Mouse (Mus musculus): ENCODE measurements at regions not wholly inside any gene's neighbourhood (a gene's known extent, or its start where the extent isn't known, plus 50 kb on each side); places are given as distances from the start of the nearest gene placed in this dataset.

DNA sequence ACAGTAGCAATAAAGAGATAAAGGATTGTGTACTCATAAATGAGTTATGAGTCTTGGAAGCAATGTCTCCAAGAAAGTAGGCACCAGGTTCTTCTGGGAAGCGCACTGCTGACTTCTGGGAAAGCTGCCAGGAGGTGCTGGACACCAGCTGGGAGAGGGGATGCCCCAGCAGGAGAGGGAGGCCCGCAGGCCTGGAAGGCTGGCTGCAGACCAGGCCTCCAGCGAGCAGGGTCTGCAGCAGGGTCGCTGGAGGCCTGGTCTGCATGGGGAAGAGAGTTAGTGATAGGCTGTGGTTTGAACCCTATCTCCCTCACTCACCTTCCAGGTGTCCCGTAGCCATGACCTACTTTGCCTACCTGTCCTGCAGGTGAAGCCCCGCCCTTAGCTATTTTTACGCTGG, 102.6 kb upstream of the 1600014C23Rik start:
- H3K4me3 ChIP-seq (ENCODE audit: insufficient read depth, poor library complexity, severe bottlenecking), result no peak overlapping the region
- TF ChIP-seq CEBPB (IDR thresholded peaks at IDR 0.05; ENCODE audit: low read depth) (no peak), MAX (IDR thresholded peaks at IDR 0.05) (no peak), CTCF (IDR thresholded peaks at IDR 0.05; ENCODE audit: control insufficient read depth, insufficient read depth, insufficient read length) (no peak), MYOG (IDR thresholded peaks at IDR 0.05; ENCODE audit: control insufficient read depth, extremely low read depth, insufficient read length) (no peak)
- no peaks in the 10 kb centered on the region for H3K79me2 ChIP-seq (ENCODE audit: control insufficient read depth, insufficient read depth)
- no peaks in the 10 kb centered on the region for H3K79me3 ChIP-seq (ENCODE audit: low read depth)
- no peaks in the 10 kb centered on the region for H3K27me3 ChIP-seq (ENCODE audit: control insufficient read depth, insufficient read depth, insufficient read length)
- H3ac ChIP-seq (ENCODE audit: control insufficient read depth, insufficient read length, low read depth), result no peak overlapping the region
- no peaks in the 10 kb centered on the region for H3K36me3 ChIP-seq (ENCODE audit: control insufficient read depth, insufficient read depth)

DNA sequence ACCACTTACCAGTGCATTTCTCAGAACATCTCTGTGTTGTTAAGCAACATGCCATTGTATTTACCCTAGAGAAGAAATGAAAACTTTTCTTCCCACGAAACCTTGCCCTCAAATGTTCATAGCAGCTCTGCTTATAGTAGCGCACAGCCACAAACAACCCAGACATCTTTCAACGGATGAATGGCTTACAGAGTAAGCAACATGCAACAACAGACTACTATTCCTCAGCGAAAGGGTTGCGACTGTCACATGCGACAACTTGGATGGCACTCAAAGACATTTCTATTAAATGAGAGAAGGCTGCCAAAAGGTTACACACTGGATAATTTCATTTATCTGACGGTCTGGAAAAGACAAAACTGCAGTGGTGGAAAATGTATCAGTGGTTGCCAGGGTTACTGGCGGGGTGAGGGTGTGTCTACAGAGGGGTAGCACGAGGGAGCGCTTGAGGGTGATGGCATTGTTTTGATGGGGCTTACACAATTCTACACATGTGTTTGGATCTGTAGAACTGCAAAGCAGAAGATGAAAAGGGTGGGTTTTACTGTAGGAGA, 101.0 kb upstream of the 1600014C23Rik start:
- H3K79me2 ChIP-seq (ENCODE audit: control insufficient read depth, insufficient read depth), result no peaks in the 10 kb centered on the region
- no peak overlapping the region for H3K4me3 ChIP-seq (ENCODE audit: insufficient read depth, poor library complexity, severe bottlenecking)
- TF ChIP-seq USF1 (IDR thresholded peaks at IDR 0.05; ENCODE audit: low read depth) (no peak), CTCF (IDR thresholded peaks at IDR 0.05; ENCODE audit: control insufficient read depth, insufficient read depth, insufficient read length) (no peak), MAX (IDR thresholded peaks at IDR 0.05) (no peak), FOSL1 (IDR thresholded peaks at IDR 0.05; ENCODE audit: insufficient read depth, low read length, poor library complexity, severe bottlenecking) (no peak), MYOD1 (IDR thresholded peaks at IDR 0.05; ENCODE audit: control insufficient read depth, insufficient read length, low read depth) (no peak), CEBPB (IDR thresholded peaks at IDR 0.05; ENCODE audit: low read depth) (no peak), MYOG (IDR thresholded peaks at IDR 0.05; ENCODE audit: control insufficient read depth, extremely low read depth, insufficient read length) (no peak)

DNA sequence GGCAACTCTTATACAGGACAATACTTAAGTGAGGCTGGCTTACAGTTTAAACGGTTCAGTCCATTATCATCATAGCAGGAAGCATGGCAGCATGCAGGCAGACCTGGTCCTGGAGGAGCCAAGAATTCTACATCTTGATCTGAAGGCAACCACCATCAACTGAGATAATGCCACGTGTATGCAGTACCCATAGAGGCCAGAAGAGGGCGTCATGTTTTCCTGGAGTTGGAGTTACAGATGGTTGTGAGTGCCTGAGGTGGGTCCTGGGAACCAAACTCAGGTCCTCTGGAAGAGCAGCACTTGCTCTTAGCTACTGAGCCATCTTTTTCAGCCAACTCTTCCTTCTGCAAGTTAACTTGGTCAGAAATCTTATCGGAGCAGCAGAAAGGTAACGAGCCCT, 96.7 kb upstream of the 1600014C23Rik start:
- Histone ChIP-seq H3K79me3 (ENCODE audit: low read depth) (no peaks in the 10 kb centered on the region), H3ac (ENCODE audit: control insufficient read depth, insufficient read length, low read depth) (no peak overlapping the region), H3K4me3 (ENCODE audit: insufficient read depth, poor library complexity, severe bottlenecking) (no peak overlapping the region), H3K36me3 (ENCODE audit: control insufficient read depth, insufficient read depth) (no peaks in the 10 kb centered on the region), H3K79me2 (ENCODE audit: control insufficient read depth, insufficient read depth) (no peaks in the 10 kb centered on the region), H3K27me3 (ENCODE audit: control insufficient read depth, insufficient read depth, insufficient read length) (no peaks in the 10 kb centered on the region)
- no peak for TF ChIP-seq CTCF (IDR thresholded peaks at IDR 0.05; ENCODE audit: control insufficient read depth, insufficient read depth, insufficient read length)

More for the DNA sequence above, 101.0 kb upstream of the 1600014C23Rik start:
- Histone ChIP-seq H3K79me3 (ENCODE audit: low read depth) (no peaks in the 10 kb centered on the region), H3K27me3 (ENCODE audit: control insufficient read depth, insufficient read depth, insufficient read length) (no peaks in the 10 kb centered on the region), H3K36me3 (ENCODE audit: control insufficient read depth, insufficient read depth) (no peaks in the 10 kb centered on the region), H3ac (ENCODE audit: control insufficient read depth, insufficient read length, low read depth) (no peak overlapping the region)

DNA sequence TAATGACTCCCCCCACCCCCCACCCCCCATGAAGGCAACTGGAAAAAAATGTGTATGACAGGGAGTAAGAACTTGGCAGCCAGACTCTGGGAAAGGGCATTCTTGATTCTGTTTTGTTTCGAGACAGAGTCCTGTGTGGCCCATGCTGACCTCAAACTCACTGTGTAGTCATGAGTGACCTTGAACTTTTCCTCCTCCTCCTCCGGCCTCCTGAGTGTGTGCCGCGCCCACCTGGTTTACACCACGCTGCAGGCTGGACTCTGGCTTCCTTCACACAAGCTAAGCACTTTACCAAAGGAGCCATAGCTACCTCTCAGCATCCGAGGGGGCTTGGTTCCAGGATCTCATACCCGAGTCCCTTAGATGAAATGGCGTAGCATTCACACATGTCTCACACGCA, 95.9 kb upstream of the 1600014C23Rik start:
- H3ac ChIP-seq (ENCODE audit: control insufficient read depth, insufficient read length, low read depth), result no peak overlapping the region

DNA sequence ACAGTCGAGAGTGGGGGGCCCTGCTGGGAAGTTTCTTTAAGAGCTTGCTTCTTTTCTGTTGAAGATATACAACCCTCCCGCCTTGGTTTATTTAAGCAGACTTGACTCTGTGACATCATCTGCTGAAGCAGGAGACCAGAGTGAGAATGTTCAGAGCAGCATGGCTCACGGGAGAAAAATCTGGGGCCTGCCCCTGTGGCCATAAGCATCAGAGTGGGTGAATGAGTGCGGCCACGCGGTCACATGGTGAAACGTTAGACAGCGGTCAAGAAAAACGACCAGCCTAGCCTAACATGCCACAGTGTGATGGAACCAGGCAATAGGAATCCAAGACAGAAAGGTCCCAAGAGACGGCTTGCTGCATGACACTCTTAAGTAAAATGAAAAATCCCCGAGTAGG, 95.2 kb upstream of the 1600014C23Rik start:
- Histone ChIP-seq H3K27me3 (ENCODE audit: control insufficient read depth, insufficient read depth, insufficient read length) (no peaks in the 10 kb centered on the region), H3ac (ENCODE audit: control insufficient read depth, insufficient read length, low read depth) (no peak overlapping the region), H3K79me2 (ENCODE audit: control insufficient read depth, insufficient read depth) (no peaks in the 10 kb centered on the region), H3K36me3 (ENCODE audit: control insufficient read depth, insufficient read depth) (no peaks in the 10 kb centered on the region), H3K4me3 (ENCODE audit: insufficient read depth, poor library complexity, severe bottlenecking) (no peak overlapping the region), H3K79me3 (ENCODE audit: low read depth) (no peaks in the 10 kb centered on the region)
- TF ChIP-seq MYOG (IDR thresholded peaks at IDR 0.05; ENCODE audit: control insufficient read depth, extremely low read depth, insufficient read length), result no peak
- peak; percentile 63 for TF ChIP-seq USF1 (IDR thresholded peaks at IDR 0.05; ENCODE audit: low read depth)

More for the DNA sequence above, 95.9 kb upstream of the 1600014C23Rik start:
- Histone ChIP-seq H3K36me3 (ENCODE audit: control insufficient read depth, insufficient read depth) (no peaks in the 10 kb centered on the region), H3K27me3 (ENCODE audit: control insufficient read depth, insufficient read depth, insufficient read length) (no peaks in the 10 kb centered on the region), H3K4me3 (ENCODE audit: insufficient read depth, poor library complexity, severe bottlenecking) (no peak overlapping the region), H3K79me2 (ENCODE audit: control insufficient read depth, insufficient read depth) (no peaks in the 10 kb centered on the region), H3K79me3 (ENCODE audit: low read depth) (no peaks in the 10 kb centered on the region)
- TF ChIP-seq MYOD1 (IDR thresholded peaks at IDR 0.05; ENCODE audit: control insufficient read depth, insufficient read length, low read depth) (no peak), CTCF (IDR thresholded peaks at IDR 0.05; ENCODE audit: control insufficient read depth, insufficient read depth, insufficient read length) (no peak), MAX (IDR thresholded peaks at IDR 0.05) (no peak), MYOG (IDR thresholded peaks at IDR 0.05; ENCODE audit: control insufficient read depth, extremely low read depth, insufficient read length) (no peak), FOSL1 (IDR thresholded peaks at IDR 0.05; ENCODE audit: insufficient read depth, low read length, poor library complexity, severe bottlenecking) (no peak), USF1 (IDR thresholded peaks at IDR 0.05; ENCODE audit: low read depth) (no peak)

DNA sequence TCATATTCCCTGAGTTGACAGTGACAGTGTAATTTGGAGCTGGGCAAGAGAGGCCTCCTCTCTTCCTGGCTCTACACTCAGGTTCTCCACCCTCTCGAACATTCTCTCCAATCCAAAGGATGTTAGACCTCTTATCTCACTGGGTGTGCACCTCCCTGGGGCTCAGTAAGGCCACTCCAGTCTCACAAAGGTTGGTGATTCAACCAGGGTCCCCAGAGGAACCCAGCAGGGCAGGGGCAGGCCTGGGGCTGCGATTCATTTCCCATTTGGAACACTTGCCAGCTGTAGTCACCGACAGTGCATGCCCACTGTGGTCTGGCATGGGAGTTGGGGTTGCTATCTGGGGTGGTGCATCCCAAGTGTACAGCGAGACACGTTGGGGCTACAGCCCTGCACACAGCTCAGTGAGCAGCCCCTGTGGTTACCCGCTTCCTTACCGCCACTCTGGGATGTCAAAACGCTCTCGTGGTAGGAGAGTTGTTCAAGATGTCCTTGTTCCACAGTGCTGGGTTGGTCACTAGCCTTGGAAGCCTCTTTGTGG, 94.7 kb upstream of the 1600014C23Rik start:
- Histone ChIP-seq H3K4me3 (ENCODE audit: insufficient read depth, poor library complexity, severe bottlenecking) (no peak overlapping the region), H3K79me3 (ENCODE audit: low read depth) (no peaks in the 10 kb centered on the region), H3K79me2 (ENCODE audit: control insufficient read depth, insufficient read depth) (no peaks in the 10 kb centered on the region), H3K27me3 (ENCODE audit: control insufficient read depth, insufficient read depth, insufficient read length) (no peaks in the 10 kb centered on the region), H3ac (ENCODE audit: control insufficient read depth, insufficient read length, low read depth) (no peak overlapping the region), H3K36me3 (ENCODE audit: control insufficient read depth, insufficient read depth) (no peaks in the 10 kb centered on the region)
- TF ChIP-seq MYOG (IDR thresholded peaks at IDR 0.05; ENCODE audit: control insufficient read depth, extremely low read depth, insufficient read length) (no peak), USF1 (IDR thresholded peaks at IDR 0.05; ENCODE audit: low read depth) (no peak), MAX (IDR thresholded peaks at IDR 0.05) (peak; percentile 61), FOSL1 (IDR thresholded peaks at IDR 0.05; ENCODE audit: insufficient read depth, low read length, poor library complexity, severe bottlenecking) (no peak), CTCF (IDR thresholded peaks at IDR 0.05; ENCODE audit: control insufficient read depth, insufficient read depth, insufficient read length) (no peak), CEBPB (IDR thresholded peaks at IDR 0.05; ENCODE audit: low read depth) (no peak), MYOD1 (IDR thresholded peaks at IDR 0.05; ENCODE audit: control insufficient read depth, insufficient read length, low read depth) (peak; percentile 45)
